Mouse (Mus musculus) left cerebral cortex, postnatal 4 days (tissue): ENCODE measurements at regions not wholly inside any gene's neighbourhood (a gene's known extent, or its start where the extent isn't known, plus 50 kb on each side); places are given as distances from the start of the nearest gene placed in this dataset.

ENCODE experiments used
- DNase-seq: peaks from one replicate; pipeline ENCODE4 v3.0.0-alpha.2; 2022
- intact Hi-C: fragments of 180-260 bp; cut with DNase I; formaldehyde crosslinking; loops from one replicate; pipeline ENCODE4 v1.15.1; 2025

- peak; percentile 11 for DNase-seq
These were observed 315.4 kb upstream of the Dnajc24 start for GRCm38 (mm10) chr2:106318695-106319266.

GRCm38 (mm10) chr2:106346781-106347180 lies 343.4 kb upstream of the Dnajc24 start:
- intact Hi-C loops, result no loop called here
- DNase-seq, result no peak

More at GRCm38 (mm10) chr2:106318695-106319266, 315.4 kb upstream of the Dnajc24 start:
- intact Hi-C loops, result loop anchor here (5.0 to 10.0 kb wide), 2 partner anchors 981 to 1064 kb away; no protein-coding TSS in a partner anchor

- intact Hi-C loops, result no loop called here
- DNase-seq, result no peak
These were observed 343.9 kb upstream of the Dnajc24 start for GRCm38 (mm10) chr2:106347249-106347648.

- intact Hi-C loops, result loop anchor here (2.0 kb wide), 1 partner anchor 601 kb away; no protein-coding TSS in a partner anchor
- DNase-seq, result no peak
These were observed 337.5 kb upstream of the Mpped2 start for GRCm38 (mm10) chr2:106355565-106355964.

- intact Hi-C loops, result loop anchor here (2.0 kb wide), 1 partner anchor 601 kb away; no protein-coding TSS in a partner anchor
- DNase-seq, result peak; percentile 63
These were observed 337.0 kb upstream of the Mpped2 start for GRCm38 (mm10) chr2:106355984-106356547.

- intact Hi-C loops, result no loop called here
- no peak for DNase-seq
These were observed 324.4 kb upstream of the Mpped2 start for GRCm38 (mm10) chr2:106368641-106369040.

GRCm38 (mm10) chr2:106383415-106384285 lies 309.4 kb upstream of the Mpped2 start:
- intact Hi-C loops, result no loop called here
- peak; percentile 20 for DNase-seq

GRCm38 (mm10) chr2:106384286-106384595 lies 308.8 kb upstream of the Mpped2 start:
- DNase-seq, result no peak
- intact Hi-C loops, result no loop called here

GRCm38 (mm10) chr2:106384842-106385241 lies 308.2 kb upstream of the Mpped2 start:
- intact Hi-C loops, result no loop called here
- DNase-seq, result peak; percentile 36

GRCm38 (mm10) chr2:106412158-106412557 lies 280.9 kb upstream of the Mpped2 start:
- intact Hi-C loops, result no loop called here
- no peak for DNase-seq

- intact Hi-C loops, result no loop called here
- no peak for DNase-seq
These were observed 277.5 kb upstream of the Mpped2 start for GRCm38 (mm10) chr2:106415474-106416019.

GRCm38 (mm10) chr2:106418181-106418580 lies 274.9 kb upstream of the Mpped2 start:
- intact Hi-C loops, result no loop called here

GRCm38 (mm10) chr2:106424974-106425373 lies 268.1 kb upstream of the Mpped2 start:
- intact Hi-C loops, result no loop called here
- DNase-seq, result no peak

More at GRCm38 (mm10) chr2:106418181-106418580, 274.9 kb upstream of the Mpped2 start:
- no peak for DNase-seq

- DNase-seq, result no peak
- intact Hi-C loops, result no loop called here
These were observed 267.6 kb upstream of the Mpped2 start for GRCm38 (mm10) chr2:106425451-106425881.

GRCm38 (mm10) chr2:106426010-106426409 lies 267.1 kb upstream of the Mpped2 start:
- intact Hi-C loops, result no loop called here
- DNase-seq, result no peak

- intact Hi-C loops, result no loop called here
These were observed 265.8 kb upstream of the Mpped2 start for GRCm38 (mm10) chr2:106427237-106427636.

GRCm38 (mm10) chr2:106428909-106429308 lies 264.2 kb upstream of the Mpped2 start:
- DNase-seq, result no peak
- intact Hi-C loops, result no loop called here

More at GRCm38 (mm10) chr2:106427237-106427636, 265.8 kb upstream of the Mpped2 start:
- DNase-seq, result no peak

- intact Hi-C loops, result loop anchor here (2.0 to 5.0 kb wide), 2 partner anchors 261 to 524 kb away; partner anchors contain the start of gene Mpped2
- peak; percentile 54 for DNase-seq
These were observed 261.9 kb upstream of the Mpped2 start for GRCm38 (mm10) chr2:106431141-106431540.

- no peak for DNase-seq
- intact Hi-C loops, result loop anchor here (2.0 to 5.0 kb wide), 2 partner anchors 261 to 523 kb away; partner anchors contain the start of gene Mpped2
These were observed 261.4 kb upstream of the Mpped2 start for GRCm38 (mm10) chr2:106431637-106432199.

GRCm38 (mm10) chr2:106436136-106436535 lies 256.9 kb upstream of the Mpped2 start:
- intact Hi-C loops, result no loop called here
- DNase-seq, result no peak
